Mouse (Mus musculus) erythroblast, embryonic 14.5 days (primary cell): Measurements from ENCODE around the gene Mctp1. TPM values are rescaled to one million over a fixed set of nuclear protein-coding genes. Genes with fewer than 3 reads are reported as not detected.

Source experiments
- H3K27me3 ChIP-seq: 2 replicates; pipeline ENCODE4 v1.6.1; 2012; ENCODE audit warnings: inconsistent platforms; ENCODE audit not compliant: control insufficient read depth
- H3K36me3 ChIP-seq: 2 replicates; pipeline ENCODE4 v1.6.1; 2012; ENCODE audit warnings: mild to moderate bottlenecking, inconsistent platforms; ENCODE audit not compliant: control insufficient read depth
- H3K4me1 ChIP-seq: 2 replicates; pipeline ENCODE4 v1.6.1; 2012; ENCODE audit warnings: inconsistent platforms; ENCODE audit not compliant: control insufficient read depth
- H3K4me3 ChIP-seq: replicated peaks from 2 replicates; pipeline ENCODE3; 2012; ENCODE audit warnings: moderate library complexity, mild to moderate bottlenecking, inconsistent platforms
- H3K9me3 ChIP-seq: 2 replicates; pipeline ENCODE4 v1.6.1; 2012; ENCODE audit warnings: low read length, inconsistent platforms, mixed read lengths; ENCODE audit not compliant: control insufficient read depth
- GATA1 ChIP-seq: IDR thresholded peaks from 2 replicates; pipeline ENCODE4 v1.6.1; 2012; ENCODE audit warnings: low read length, inconsistent platforms, mixed read lengths
- TAL1 ChIP-seq: IDR thresholded peaks from 3 replicates; pipeline ENCODE4 v1.6.1; 2012; ENCODE audit warnings: low read length, inconsistent platforms, mixed read lengths
- polyA plus RNA-seq: library from polyadenylated mRNA; stranded (reverse); fragments of >175 nt; gene quantifications from 2 replicates; pipeline ENCODE4 v1.2.3, GENCODE M21; 2012

Mctp1 gene
- polyA plus RNA-seq, 1 experiment: not detected

GRCm38 (mm10) chr13:76410665-76411064 lies 26.3 kb downstream of the Mctp1 start:
- no peak for TF ChIP-seq TAL1
- no peak for TF ChIP-seq GATA1
- Histone ChIP-seq H3K27me3 (no peaks in the 10 kb centered on the region), H3K9me3 (no peaks in the 10 kb centered on the region), H3K36me3 (no peaks in the 10 kb centered on the region), H3K4me1 (no peaks in the 10 kb centered on the region), H3K4me3 (no peak overlapping the region)

- Histone ChIP-seq H3K27me3 (no peaks in the 10 kb centered on the region), H3K36me3 (no peaks in the 10 kb centered on the region), H3K9me3 (no peaks in the 10 kb centered on the region), H3K4me1 (peaks cover 6% of the 10 kb centered on the region), H3K4me3 (no peak overlapping the region)
- TF ChIP-seq TAL1 (no peak), GATA1 (no peak)
These were observed 31.0 kb downstream of the Mctp1 start for GRCm38 (mm10) chr13:76415346-76415745.

- Histone ChIP-seq H3K4me1 (peaks cover 24% of the 10 kb centered on the region), H3K36me3 (no peaks in the 10 kb centered on the region), H3K27me3 (no peaks in the 10 kb centered on the region), H3K9me3 (no peaks in the 10 kb centered on the region), H3K4me3 (no peak overlapping the region)
- TF ChIP-seq TAL1 (no peak), GATA1 (no peak)
These were observed 35.8 kb downstream of the Mctp1 start for GRCm38 (mm10) chr13:76420111-76420510.

- H3K4me1 ChIP-seq: peaks cover 24% of the 10 kb centered on the region
These were observed 36.7 kb downstream of the Mctp1 start for GRCm38 (mm10) chr13:76421075-76421474.

GRCm38 (mm10) chr13:76422124-76422523 lies 37.8 kb downstream of the Mctp1 start:
- H3K9me3 ChIP-seq: no peaks in the 10 kb centered on the region
- H3K4me3 ChIP-seq: no peak overlapping the region
- H3K36me3 ChIP-seq: no peaks in the 10 kb centered on the region
- H3K4me1 ChIP-seq: peaks cover 24% of the 10 kb centered on the region
- H3K27me3 ChIP-seq: no peaks in the 10 kb centered on the region
- TF ChIP-seq TAL1: no peak

More at GRCm38 (mm10) chr13:76421075-76421474, 36.7 kb downstream of the Mctp1 start:
- H3K4me3 ChIP-seq: no peak overlapping the region
- H3K36me3 ChIP-seq: no peaks in the 10 kb centered on the region
- no peaks in the 10 kb centered on the region for H3K27me3 ChIP-seq
- TF ChIP-seq GATA1 (no peak), TAL1 (no peak)
- no peaks in the 10 kb centered on the region for H3K9me3 ChIP-seq

- no peaks in the 10 kb centered on the region for H3K4me1 ChIP-seq
- H3K27me3 ChIP-seq: no peaks in the 10 kb centered on the region
- TF ChIP-seq GATA1 (no peak), TAL1 (no peak)
- no peaks in the 10 kb centered on the region for H3K36me3 ChIP-seq
- H3K9me3 ChIP-seq: no peaks in the 10 kb centered on the region
- H3K4me3 ChIP-seq: no peak overlapping the region
These were observed 45.1 kb downstream of the Mctp1 start for GRCm38 (mm10) chr13:76429456-76429855.

- H3K36me3 ChIP-seq: no peaks in the 10 kb centered on the region
- H3K27me3 ChIP-seq: no peaks in the 10 kb centered on the region
- no peaks in the 10 kb centered on the region for H3K9me3 ChIP-seq
- no peak overlapping the region for H3K4me3 ChIP-seq
- no peaks in the 10 kb centered on the region for H3K4me1 ChIP-seq
- TF ChIP-seq TAL1 (no peak), GATA1 (no peak)
These were observed 45.6 kb downstream of the Mctp1 start for GRCm38 (mm10) chr13:76429927-76430326.

- no peaks in the 10 kb centered on the region for H3K27me3 ChIP-seq
These were observed 47.6 kb downstream of the Mctp1 start for GRCm38 (mm10) chr13:76431946-76432345.

GRCm38 (mm10) chr13:76433438-76433837 lies 49.1 kb downstream of the Mctp1 start:
- Histone ChIP-seq H3K4me3 (no peak overlapping the region), H3K27me3 (no peaks in the 10 kb centered on the region), H3K4me1 (no peaks in the 10 kb centered on the region), H3K9me3 (no peaks in the 10 kb centered on the region), H3K36me3 (no peaks in the 10 kb centered on the region)
- no peak for TF ChIP-seq TAL1
- TF ChIP-seq GATA1: no peak

More at GRCm38 (mm10) chr13:76431946-76432345, 47.6 kb downstream of the Mctp1 start:
- H3K4me3 ChIP-seq: no peak overlapping the region
- no peaks in the 10 kb centered on the region for H3K9me3 ChIP-seq
- no peak for TF ChIP-seq GATA1
- no peak for TF ChIP-seq TAL1
- no peaks in the 10 kb centered on the region for H3K36me3 ChIP-seq
- no peaks in the 10 kb centered on the region for H3K4me1 ChIP-seq

- Histone ChIP-seq H3K27me3 (no peaks in the 10 kb centered on the region), H3K4me3 (no peak overlapping the region), H3K9me3 (no peaks in the 10 kb centered on the region), H3K4me1 (no peaks in the 10 kb centered on the region), H3K36me3 (no peaks in the 10 kb centered on the region)
- TF ChIP-seq TAL1 (no peak), GATA1 (no peak)
These were observed 52.1 kb downstream of the Mctp1 start for GRCm38 (mm10) chr13:76436426-76436825.
